Mouse (Mus musculus) left cerebral cortex, adult 9 months (tissue): Measurements from ENCODE around the gene Gm49366.
A peak's percentile ranks its signal among the peaks of the same experiment; 100 is the strongest.
"Not testable (repeated sequence)": the region's sequence is repeated elsewhere in the genome, so short reads cannot be mapped to it uniquely, and the experiment has no call there.

Experiments used
- DNase-seq, 2 experiments: peaks; one replicate each; pipeline ENCODE4 v3.0.0; 2022; ENCODE audit warnings: low spot score in 2 of 2

The Gm49366 gene

DNA sequence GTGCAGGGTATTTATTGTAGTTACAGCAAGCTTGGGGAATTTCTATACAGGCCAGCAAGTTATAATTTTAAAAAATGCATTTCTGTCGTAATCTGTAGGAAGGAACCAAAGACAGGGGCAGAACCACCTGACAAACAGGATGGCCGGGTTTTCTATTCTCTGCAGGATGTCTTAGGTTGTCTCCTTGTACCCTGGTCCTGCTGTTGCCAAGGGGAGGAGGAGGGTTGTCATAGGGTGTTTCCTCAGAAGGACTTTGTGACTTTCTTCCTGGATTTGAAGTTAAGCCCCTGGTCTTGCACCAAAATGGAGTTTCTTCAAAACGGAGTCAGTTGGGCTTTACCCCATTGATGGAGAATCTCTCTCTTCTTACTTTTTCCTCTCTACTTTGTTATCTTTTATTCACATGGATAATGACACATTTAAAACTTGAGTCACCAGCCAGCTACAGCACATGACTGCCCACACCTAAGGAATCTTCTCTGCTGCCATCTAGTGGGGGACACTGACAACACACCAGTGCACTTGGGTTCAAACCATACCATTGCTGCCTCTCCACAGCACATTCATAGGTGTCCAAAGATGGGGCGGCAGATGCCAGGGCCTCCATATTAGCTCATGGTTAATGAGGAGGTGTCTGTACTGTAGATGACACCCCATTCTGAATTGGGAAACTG lies 7.9 kb upstream of the Gm49366 start:
- peak in 1 of 2 experiments; percentile 86 for DNase-seq

- DNase-seq, result no peak
These were observed 5.9 kb upstream of the Gm49366 start for GRCm38 (mm10) chr12:84032854-84033253.

DNA sequence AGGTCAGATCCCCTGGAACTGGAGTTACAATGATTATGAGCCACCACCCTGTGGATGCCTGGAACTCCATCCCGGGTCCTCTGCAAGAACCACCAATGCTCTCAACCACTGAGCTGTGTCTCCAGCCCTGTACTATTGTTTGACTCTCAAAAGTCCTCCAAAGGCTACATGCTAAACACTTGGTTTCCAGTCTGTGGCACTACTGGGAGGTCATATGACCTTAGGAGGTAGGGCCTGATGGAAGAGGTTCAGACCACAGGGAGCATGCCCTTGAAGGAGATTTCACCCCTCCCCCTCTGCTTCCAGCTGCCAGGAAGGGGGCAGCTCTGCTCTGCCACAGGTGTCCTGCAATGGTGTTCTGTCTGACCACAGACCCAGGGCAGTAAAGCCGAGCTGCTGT lies 5.4 kb upstream of the Gm49366 start:
- not testable (repeated sequence) for DNase-seq

- no peak for DNase-seq
These were observed 4.6 kb upstream of the Gm49366 start for GRCm38 (mm10) chr12:84034108-84034507.

DNA sequence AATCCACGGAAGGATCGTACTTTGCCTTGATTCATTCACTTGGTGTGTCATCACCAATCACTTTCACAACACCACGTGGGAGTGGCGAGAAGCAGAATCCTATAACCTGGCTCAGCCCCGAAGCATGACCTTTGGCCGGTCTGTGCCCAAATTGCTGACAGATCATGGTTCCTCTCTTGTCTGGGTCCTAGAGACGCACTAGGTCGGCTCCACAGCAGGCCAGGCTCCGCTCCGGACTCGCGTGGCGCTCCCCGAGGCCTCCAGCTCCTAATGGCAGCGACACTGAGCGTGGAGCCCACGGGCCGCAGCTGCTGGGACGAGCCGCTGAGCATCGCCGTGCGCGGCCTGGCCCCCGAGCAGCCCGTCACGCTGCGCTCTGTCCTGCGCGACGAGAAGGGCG lies 494 bp upstream of the Gm49366 start, which contains the start of gene Acot4:
Gene Acot4, plus strand, starts transcription at position 139 of the 400 bp plus-strand sequence.
- peak in 1 of 2 experiments; percentile 17 for DNase-seq

DNA sequence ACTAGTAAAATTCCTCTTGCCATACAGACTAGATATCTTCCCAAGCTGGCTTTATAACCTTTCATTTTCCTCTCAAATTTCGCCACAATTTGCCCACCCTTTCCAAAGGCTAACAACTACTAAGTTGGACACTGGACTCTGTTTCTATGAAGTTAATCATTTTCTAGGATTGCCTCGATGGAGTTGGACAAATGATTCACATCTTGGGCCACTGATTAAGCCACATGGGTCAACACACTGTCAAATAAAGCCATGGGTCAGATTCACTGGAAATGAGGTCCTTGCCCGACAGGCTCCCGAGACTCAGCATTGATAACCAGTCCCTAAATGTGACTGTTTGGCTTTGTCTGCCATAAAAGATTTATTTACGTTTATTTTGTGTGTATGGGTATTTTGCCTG lies 3.5 kb downstream of the Gm49366 start:
- no peak for DNase-seq

DNA sequence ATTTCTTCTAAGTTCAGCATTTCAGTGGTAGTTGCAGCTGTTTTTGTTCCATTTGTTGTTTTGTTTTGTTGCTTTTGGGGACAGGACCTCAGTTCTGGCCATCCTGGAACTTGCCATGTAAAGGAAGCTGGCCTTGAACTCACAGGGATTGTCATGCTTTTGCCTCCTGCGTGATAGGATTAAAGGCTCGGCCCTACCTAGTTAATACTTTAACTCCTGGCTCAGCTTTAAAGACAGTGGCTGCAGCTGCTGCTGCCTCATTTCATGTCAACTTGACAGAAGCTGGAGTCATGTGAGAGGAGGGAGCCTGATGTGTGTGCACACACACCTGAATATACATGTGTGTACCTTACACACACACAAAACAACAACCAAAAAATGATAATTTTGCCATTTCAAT lies 5.3 kb downstream of the Gm49366 start:
- no peak for DNase-seq

DNA sequence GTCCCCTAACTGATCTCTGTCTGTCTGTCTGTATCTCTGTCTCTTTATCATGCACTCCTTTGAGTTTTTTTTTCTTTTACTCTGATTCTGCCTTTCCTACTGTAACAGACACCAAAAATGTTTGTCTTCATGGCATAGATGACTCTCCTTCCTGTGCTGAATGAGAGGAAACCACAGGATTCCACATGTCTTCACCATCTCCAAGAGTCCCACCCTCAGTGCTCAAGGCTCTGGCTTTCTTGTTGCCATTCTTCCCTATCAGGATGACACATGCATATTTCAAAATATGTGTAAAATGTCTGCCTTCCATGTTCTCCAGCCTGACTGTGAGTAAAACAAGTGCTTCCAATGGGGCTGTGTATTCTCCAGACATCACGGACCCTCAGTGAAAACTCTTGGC lies 8.2 kb downstream of the Gm49366 start:
- DNase-seq, result no peak

- DNase-seq, result not testable (repeated sequence)
These were observed 12.0 kb downstream of the Gm49366 start for GRCm38 (mm10) chr12:84050744-84051143.

DNA sequence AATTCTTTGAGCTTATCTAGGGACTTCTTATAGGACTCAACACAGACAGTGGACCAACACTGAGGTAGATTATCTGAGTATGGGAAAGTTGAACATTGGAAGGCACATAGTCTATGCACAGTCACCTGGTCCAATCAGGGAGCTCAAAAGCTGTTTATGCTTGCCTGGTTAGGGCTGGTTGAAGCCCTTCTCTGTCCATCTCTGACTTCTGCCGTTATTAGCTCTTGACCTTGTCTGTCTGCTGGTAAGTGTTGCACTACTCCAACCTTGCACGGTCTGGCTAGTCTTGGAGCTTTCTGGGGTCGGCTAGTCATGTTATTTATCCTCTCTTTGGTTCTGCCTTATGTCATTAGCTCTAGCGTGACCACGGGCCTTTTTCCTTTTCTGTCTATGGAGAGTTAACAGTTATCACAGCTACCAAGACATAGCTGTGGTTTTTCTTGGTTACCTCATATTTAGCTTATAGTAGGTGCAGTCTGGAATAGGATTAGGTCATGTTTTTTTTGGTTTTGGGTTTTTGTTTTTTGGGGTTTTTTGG lies 13.3 kb downstream of the Gm49366 start, which contains the start of gene Acot3:
Gene Acot3, plus strand, starts transcription at position 208 of the 538 bp plus-strand sequence.
- no peak for DNase-seq

DNA sequence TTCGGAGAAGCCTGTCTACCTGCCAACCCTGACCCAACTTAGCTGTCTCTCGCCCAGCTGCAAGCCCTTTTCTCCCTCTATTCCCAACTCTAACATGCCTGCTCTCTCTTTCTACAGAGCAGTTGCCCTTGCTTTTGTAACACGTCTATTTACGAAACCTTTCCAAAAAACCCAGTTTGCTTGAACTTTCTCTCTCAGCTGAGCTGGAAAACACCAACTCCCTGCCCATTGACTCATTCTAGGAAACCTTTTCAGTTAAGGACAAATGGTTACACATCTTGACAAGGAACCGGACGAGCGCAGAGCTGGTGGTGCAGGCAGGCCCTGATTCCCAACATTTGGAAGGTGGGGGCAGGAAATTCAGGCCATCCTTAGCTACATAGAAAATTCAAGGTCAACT lies 13.9 kb downstream of the Gm49366 start:
- no peak for DNase-seq

DNA sequence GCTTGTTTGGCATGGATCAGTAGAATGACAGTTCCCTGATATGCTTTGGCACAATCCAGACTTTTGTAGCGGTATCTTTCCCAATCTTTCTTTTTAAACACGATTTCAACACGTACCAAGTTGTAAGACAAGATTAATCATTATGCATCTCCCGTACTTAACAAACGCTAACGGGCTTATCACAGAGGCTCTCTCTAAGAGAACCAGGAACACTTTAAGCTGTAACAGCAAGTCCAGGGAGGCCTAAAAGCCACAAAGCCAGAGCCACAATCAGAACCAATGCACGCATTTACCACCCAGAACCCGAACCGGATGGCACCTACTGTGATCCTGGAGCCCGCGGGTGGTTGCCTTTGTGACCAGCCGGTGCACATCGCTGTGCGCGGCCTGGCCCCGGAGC lies 14.4 kb downstream of the Gm49366 start:
- DNase-seq, result no peak

DNA sequence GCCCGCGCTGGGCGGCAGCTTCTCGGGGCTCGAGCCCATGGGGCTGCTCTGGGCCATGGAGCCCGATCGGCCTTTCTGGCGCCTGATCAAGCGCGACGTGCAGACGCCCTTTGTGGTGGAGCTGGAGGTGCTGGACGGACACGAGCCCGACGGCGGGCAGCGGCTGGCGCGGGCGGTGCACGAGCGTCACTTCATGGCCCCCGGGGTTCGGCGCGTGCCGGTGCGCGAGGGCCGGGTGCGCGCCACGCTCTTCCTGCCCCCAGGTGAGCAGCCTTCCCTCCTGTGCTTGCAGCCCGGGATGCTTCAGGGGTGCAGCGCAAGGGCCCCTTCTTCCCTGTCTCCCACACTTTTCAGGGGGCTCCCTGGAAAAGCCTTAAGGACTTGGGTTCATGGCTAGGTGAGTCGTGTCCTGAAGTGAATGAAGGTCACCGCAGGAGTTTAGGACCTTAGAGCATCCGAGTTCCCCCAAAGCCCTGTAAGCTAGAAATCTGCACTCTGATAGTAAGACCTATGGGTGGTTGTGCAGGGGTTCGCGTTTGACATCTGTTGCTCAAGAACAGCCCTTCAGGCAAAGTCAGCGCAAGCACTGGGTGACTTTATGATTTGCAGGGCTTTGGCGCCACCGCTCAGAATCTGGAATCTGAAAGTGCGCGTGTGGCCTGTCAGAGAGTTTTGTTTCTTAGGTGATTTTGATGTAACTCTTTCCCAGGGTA lies 15.1 kb downstream of the Gm49366 start:
- no peak for DNase-seq

- DNase-seq, result no peak
These were observed 22.2 kb downstream of the Gm49366 start for GRCm38 (mm10) chr12:84060946-84061345.

- DNase-seq, result no peak
These were observed 23.6 kb downstream of the Gm49366 start for GRCm38 (mm10) chr12:84062336-84062735.

- DNase-seq, result no peak
These were observed 24.5 kb downstream of the Gm49366 start for GRCm38 (mm10) chr12:84063228-84063627.

DNA sequence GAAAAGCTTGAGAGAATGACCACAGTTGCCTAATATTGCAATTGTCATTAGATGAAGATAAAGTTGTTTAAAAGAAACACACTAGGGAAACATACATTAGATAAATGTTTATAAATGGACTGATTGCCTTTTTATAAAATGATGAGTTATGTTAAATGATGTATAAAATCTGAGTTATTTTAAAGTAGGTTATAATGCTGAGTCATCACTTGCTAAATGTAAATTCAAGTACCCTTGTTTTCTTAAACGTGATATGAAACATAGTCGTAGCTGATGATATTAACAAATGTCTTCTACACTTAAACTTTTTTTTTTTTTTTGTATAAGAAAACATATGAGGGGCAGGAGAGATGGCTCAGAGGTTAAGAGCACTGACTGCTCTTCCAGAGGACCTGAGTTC lies 25.1 kb downstream of the Gm49366 start:
- DNase-seq, result no peak

GRCm38 (mm10) chr12:84064621-84065020 lies 25.9 kb downstream of the Gm49366 start:
- no peak for DNase-seq

DNA sequence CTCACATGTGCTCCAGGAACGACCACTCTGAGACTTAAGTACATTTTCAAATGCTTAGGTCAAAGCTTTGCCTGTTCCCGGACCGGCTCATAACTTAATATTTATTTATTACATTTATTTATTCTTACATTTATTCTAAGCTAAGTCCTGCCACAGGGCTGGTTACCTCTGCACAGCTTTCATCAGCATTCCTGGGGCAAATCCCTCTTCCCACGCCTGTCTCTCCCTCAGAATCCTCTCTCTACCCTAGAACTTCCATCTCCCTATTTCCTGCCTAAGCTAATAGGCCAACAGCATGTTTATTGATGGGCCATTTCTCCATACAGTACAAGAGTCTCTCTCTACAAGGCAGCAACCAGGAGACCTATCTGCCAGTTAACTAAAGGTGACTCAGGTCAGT lies 29.0 kb downstream of the Gm49366 start:
- no peak for DNase-seq

GRCm38 (mm10) chr12:84068296-84068695 lies 29.6 kb downstream of the Gm49366 start:
- DNase-seq, result no peak

- no peak for DNase-seq
These were observed 30.3 kb downstream of the Gm49366 start, which contains the start of gene Acot5 for GRCm38 (mm10) chr12:84068986-84069385. Acot5 (plus strand) TSS chr12:84069325.

DNA sequence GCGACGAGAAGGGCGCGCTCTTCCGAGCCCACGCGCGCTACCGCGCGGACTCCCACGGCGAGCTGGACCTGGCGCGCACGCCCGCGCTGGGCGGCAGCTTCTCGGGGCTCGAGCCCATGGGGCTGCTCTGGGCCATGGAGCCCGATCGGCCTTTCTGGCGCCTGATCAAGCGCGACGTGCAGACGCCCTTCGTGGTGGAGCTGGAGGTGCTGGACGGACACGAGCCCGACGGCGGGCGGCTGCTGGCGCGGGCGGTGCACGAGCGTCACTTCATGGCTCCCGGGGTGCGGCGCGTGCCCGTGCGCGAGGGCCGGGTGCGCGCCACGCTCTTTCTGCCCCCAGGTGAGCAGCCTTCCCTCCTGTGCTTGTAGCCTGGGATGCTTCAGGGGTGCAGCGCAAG lies 30.8 kb downstream of the Gm49366 start:
- DNase-seq, result peak in 1 of 2 experiments; percentile 36

GRCm38 (mm10) chr12:84071696-84072095 lies 33.0 kb downstream of the Gm49366 start:
- peak; percentile 47 to 65 for DNase-seq
